Mouse (Mus musculus): ENCODE measurements around the gene Lrrc61.
"Not testable (repeated sequence)": the region's sequence is repeated elsewhere in the genome, so short reads cannot be mapped to it uniquely, and the experiment has no call there.

The Lrrc61 gene

GRCm38 (mm10) chr6:48554280-48555103 is at the start of gene Lrrc61:
TSS of gene Lrrc61 (plus strand) at chr6:48554796.
- DNase-seq (ENCODE audit: extremely low spot score, low spot score): peak; percentile 91

- no peak for DNase-seq (ENCODE audit: extremely low spot score, low spot score)
These were observed 46.5 kb upstream of the Lrrc61 start for GRCm38 (mm10) chr6:48508087-48508486.

- DNase-seq (ENCODE audit: extremely low spot score, low spot score): no peak
These were observed 44.2 kb upstream of the Lrrc61 start for GRCm38 (mm10) chr6:48510426-48510825.

- no peak for DNase-seq (ENCODE audit: extremely low spot score, low spot score)
These were observed 42.7 kb upstream of the Lrrc61 start for GRCm38 (mm10) chr6:48511861-48512260.

- DNase-seq (ENCODE audit: extremely low spot score, low spot score): not testable (repeated sequence)
These were observed 29.7 kb upstream of the Lrrc61 start for GRCm38 (mm10) chr6:48524882-48525281.

GRCm38 (mm10) chr6:48527901-48528300 is 26.7 kb upstream of the Lrrc61 start:
- DNase-seq (ENCODE audit: extremely low spot score, low spot score): no peak

GRCm38 (mm10) chr6:48529261-48529660 is 25.3 kb upstream of the Lrrc61 start:
- DNase-seq (ENCODE audit: extremely low spot score, low spot score): no peak

- no peak for DNase-seq (ENCODE audit: extremely low spot score, low spot score)
These were observed 24.6 kb upstream of the Lrrc61 start for GRCm38 (mm10) chr6:48529871-48530440.

GRCm38 (mm10) chr6:48530862-48531261 is 23.7 kb upstream of the Lrrc61 start:
- no peak for DNase-seq (ENCODE audit: extremely low spot score, low spot score)

GRCm38 (mm10) chr6:48533475-48533874 is 21.1 kb upstream of the Lrrc61 start:
- DNase-seq (ENCODE audit: extremely low spot score, low spot score): no peak

- no peak for DNase-seq (ENCODE audit: extremely low spot score, low spot score)
These were observed 19.7 kb upstream of the Lrrc61 start for GRCm38 (mm10) chr6:48534913-48535312.

- DNase-seq (ENCODE audit: extremely low spot score, low spot score): no peak
These were observed 18.5 kb upstream of the Lrrc61 start for GRCm38 (mm10) chr6:48536091-48536490.

- DNase-seq (ENCODE audit: extremely low spot score, low spot score): peak; percentile 90
These were observed 17.3 kb upstream of the Lrrc61 start, which contains the start of gene Atp6v0e2 for GRCm38 (mm10) chr6:48537105-48537954. TSS of gene Atp6v0e2 (plus strand) at chr6:48537615.

- peak; percentile 74 for DNase-seq (ENCODE audit: extremely low spot score, low spot score)
These were observed 15.5 kb upstream of the Lrrc61 start for GRCm38 (mm10) chr6:48538841-48539737.

- DNase-seq (ENCODE audit: extremely low spot score, low spot score): no peak
These were observed 14.7 kb upstream of the Lrrc61 start for GRCm38 (mm10) chr6:48539860-48540259.

GRCm38 (mm10) chr6:48540721-48541120 is 13.9 kb upstream of the Lrrc61 start:
- no peak for DNase-seq (ENCODE audit: extremely low spot score, low spot score)

GRCm38 (mm10) chr6:48541560-48542450 is 12.8 kb upstream of the Lrrc61 start:
- peak; percentile 47 for DNase-seq (ENCODE audit: extremely low spot score, low spot score)

- no peak for DNase-seq (ENCODE audit: extremely low spot score, low spot score)
These were observed 12.0 kb upstream of the Lrrc61 start for GRCm38 (mm10) chr6:48542631-48543030.

GRCm38 (mm10) chr6:48545251-48545650 is 9.3 kb upstream of the Lrrc61 start:
- DNase-seq (ENCODE audit: extremely low spot score, low spot score): no peak

- DNase-seq (ENCODE audit: extremely low spot score, low spot score): peak; percentile 37
These were observed 8.3 kb upstream of the Lrrc61 start for GRCm38 (mm10) chr6:48546271-48546670.

Data from neural tube, embryonic 10.5 days (tissue).